Mouse (Mus musculus): ENCODE results near the gene C2cd2. TPM values are rescaled to one million over a fixed set of nuclear protein-coding genes. Genes with fewer than 3 reads are reported as not detected.

Gene C2cd2
- polyA plus RNA-seq, 1 experiment: 21.3 TPM

DNA sequence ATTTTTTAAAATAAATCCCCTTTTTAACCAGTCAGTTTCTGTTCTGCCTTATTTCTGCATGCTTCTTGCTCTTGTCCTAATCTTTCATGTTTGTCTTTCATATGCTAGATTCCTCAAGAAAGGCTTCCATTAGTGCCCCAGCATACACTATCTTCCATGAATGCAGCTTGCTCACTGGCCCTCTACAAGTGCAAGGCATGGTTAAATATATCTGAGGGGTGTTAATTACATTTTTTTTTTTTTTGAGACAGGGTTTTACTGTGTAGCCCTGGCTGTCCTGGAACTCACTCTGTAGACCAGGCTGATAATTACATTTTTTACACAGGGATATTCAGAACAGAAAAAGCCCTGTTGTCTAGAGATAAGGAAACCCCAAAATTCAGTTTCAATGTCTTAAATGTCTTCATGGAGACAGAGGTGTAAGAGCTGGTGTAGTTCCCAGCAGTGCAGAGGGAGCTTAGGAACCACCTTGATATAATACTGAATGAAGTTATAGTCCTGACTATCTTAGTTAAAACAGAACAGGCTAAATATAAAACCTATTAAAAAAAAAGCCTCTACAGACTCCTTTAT, 3.9 kb downstream of the C2cd2 start:
- DNase-seq (ENCODE audit: low read depth in 1 of 2, low spot score in 2 of 2): no peak
- TF ChIP-seq POLR2A (IDR thresholded peaks at IDR 0.05; ENCODE audit: low read depth, low read length): no peak
- TF ChIP-seq CTCF (IDR thresholded peaks at IDR 0.05; ENCODE audit: extremely low read depth, insufficient read depth, insufficient read length, insufficient replicate concordance): no peak
- Histone ChIP-seq H3K27ac (ENCODE audit: insufficient read depth, low read length) (no peak overlapping the region), H3K27me3 (ENCODE audit: control insufficient read depth, insufficient read depth, low read length) (no peaks in the 10 kb centered on the region), H3K36me3 (ENCODE audit: control insufficient read depth, insufficient read depth, low read length) (peaks cover 3% of the 10 kb centered on the region), H3K4me1 (ENCODE audit: control insufficient read depth, insufficient read depth, insufficient read length) (peaks cover 8% of the 10 kb centered on the region; the same call in 1 of the 2 replicates), H3K4me3 (ENCODE audit: extremely low read depth, insufficient read depth, insufficient read length) (no peak overlapping the region)

DNA sequence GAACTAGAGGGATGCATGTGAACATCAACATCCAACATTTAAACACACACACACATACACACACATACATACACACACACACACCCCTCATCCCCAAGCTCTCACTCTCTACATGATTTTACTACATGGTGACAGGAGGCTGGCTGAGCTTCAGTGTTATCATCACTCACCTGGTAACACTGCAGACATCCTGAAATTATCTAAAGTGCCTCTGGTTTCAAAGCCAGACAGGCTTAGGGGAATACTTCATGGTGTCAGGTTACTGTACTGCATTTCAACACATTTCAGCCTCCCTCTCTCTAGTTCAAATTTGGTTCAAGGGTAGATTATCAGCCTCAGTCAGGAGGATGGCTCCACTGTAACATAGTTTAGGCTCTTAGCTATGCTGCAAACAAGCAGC, 4.8 kb downstream of the C2cd2 start:
- TF ChIP-seq CTCF (IDR thresholded peaks at IDR 0.05; ENCODE audit: extremely low read depth, insufficient read depth, insufficient read length, insufficient replicate concordance) (no peak), POLR2A (IDR thresholded peaks at IDR 0.05; ENCODE audit: low read depth, low read length) (no peak)
- peaks cover 3% of the 10 kb centered on the region; the same call in 1 of the 2 replicates for H3K4me1 ChIP-seq (ENCODE audit: control insufficient read depth, insufficient read depth, insufficient read length)
- no peak for DNase-seq (ENCODE audit: low read depth in 1 of 2, low spot score in 2 of 2)
- H3K27me3 ChIP-seq (ENCODE audit: control insufficient read depth, insufficient read depth, low read length): no peaks in the 10 kb centered on the region
- no peak overlapping the region for H3K27ac ChIP-seq (ENCODE audit: insufficient read depth, low read length)
- H3K36me3 ChIP-seq (ENCODE audit: control insufficient read depth, insufficient read depth, low read length): peaks cover 4% of the 10 kb centered on the region
- H3K4me3 ChIP-seq (ENCODE audit: extremely low read depth, insufficient read depth, insufficient read length): no peak overlapping the region

DNA sequence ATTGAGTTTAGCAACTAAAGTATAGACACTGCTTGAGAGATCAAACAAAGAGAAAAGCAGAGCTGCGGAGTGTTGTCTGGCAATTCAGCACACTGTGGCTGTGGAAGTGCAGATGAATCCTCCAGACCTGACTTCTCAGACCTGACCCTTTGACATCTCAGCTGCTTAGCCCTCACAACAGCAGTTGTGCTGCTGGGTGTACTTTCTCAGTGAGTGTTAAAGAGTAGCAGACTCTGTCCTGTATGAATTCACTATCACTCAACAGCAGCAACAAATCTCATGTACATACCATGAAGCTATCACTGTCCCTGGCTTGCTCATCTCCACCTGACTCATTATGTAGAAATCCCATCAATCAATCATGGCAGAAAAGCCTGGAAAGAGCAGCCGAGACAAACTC, 6.4 kb downstream of the C2cd2 start:
- no peak for TF ChIP-seq POLR2A (IDR thresholded peaks at IDR 0.05; ENCODE audit: low read depth, low read length)
- no peak for TF ChIP-seq CTCF (IDR thresholded peaks at IDR 0.05; ENCODE audit: extremely low read depth, insufficient read depth, insufficient read length, insufficient replicate concordance)
- H3K36me3 ChIP-seq (ENCODE audit: control insufficient read depth, insufficient read depth, low read length): peaks cover 17% of the 10 kb centered on the region
- no peaks in the 10 kb centered on the region for H3K27me3 ChIP-seq (ENCODE audit: control insufficient read depth, insufficient read depth, low read length)
- H3K4me1 ChIP-seq (ENCODE audit: control insufficient read depth, insufficient read depth, insufficient read length): no peaks in the 10 kb centered on the region
- H3K4me3 ChIP-seq (ENCODE audit: extremely low read depth, insufficient read depth, insufficient read length): no peak overlapping the region
- DNase-seq (ENCODE audit: low read depth in 1 of 2, low spot score in 2 of 2): no peak
- no peak overlapping the region for H3K27ac ChIP-seq (ENCODE audit: insufficient read depth, low read length)
- WGBS: 93% methylated on average over 2 of the region's 2 CpGs

DNA sequence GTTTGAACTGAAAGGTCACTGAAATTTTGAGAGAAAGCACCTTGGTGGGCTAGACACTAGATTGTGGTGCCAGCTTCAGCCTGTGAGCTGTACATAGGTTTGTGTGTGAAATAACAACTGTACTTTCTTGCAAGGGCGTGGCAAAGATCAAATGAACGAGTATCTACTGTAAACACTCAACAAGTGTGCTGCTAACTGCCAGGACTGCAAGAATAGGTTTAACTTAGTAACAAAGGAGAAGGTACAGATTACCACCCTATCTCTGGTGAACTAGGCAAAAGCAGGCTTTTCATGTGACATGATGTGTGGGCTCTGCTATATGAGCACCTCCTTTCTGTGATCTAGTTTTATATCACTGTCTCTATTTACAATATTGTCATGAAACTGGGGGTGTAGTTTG, 9.1 kb downstream of the C2cd2 start:
- Histone ChIP-seq H3K36me3 (ENCODE audit: control insufficient read depth, insufficient read depth, low read length) (peaks cover 30% of the 10 kb centered on the region), H3K27me3 (ENCODE audit: control insufficient read depth, insufficient read depth, low read length) (no peaks in the 10 kb centered on the region)
- DNase-seq (ENCODE audit: low read depth in 1 of 2, low spot score in 2 of 2): no peak

DNA sequence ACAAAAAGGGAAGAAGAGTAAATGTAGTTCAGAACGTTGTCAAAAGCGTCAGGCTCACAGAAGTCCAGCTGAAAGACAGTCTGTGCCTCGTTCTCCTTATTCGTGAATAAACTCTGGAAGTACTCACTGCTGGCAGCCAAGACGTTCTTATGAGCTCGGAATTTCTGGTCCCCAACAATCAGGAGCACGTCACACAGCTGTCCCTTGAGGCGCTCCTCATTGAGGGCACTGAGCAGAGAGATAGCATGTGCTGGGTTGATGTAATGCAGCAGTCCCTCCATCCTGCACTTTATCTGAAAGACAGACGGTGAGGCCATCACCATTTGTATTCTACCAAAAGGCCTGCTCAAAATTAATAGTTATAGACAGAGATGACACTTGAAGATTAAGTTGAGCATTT, 9.6 kb downstream of the C2cd2 start:
- 90% methylated on average over 9 of the region's 9 CpGs for WGBS
- no peak for TF ChIP-seq CTCF (IDR thresholded peaks at IDR 0.05; ENCODE audit: extremely low read depth, insufficient read depth, insufficient read length, insufficient replicate concordance)
- no peak for TF ChIP-seq POLR2A (IDR thresholded peaks at IDR 0.05; ENCODE audit: low read depth, low read length)
- Histone ChIP-seq H3K27me3 (ENCODE audit: control insufficient read depth, insufficient read depth, low read length) (no peaks in the 10 kb centered on the region), H3K4me3 (ENCODE audit: extremely low read depth, insufficient read depth, insufficient read length) (no peak overlapping the region), H3K36me3 (ENCODE audit: control insufficient read depth, insufficient read depth, low read length) (peaks cover 30% of the 10 kb centered on the region), H3K27ac (ENCODE audit: insufficient read depth, low read length) (no peak overlapping the region), H3K4me1 (ENCODE audit: control insufficient read depth, insufficient read depth, insufficient read length) (no peaks in the 10 kb centered on the region)
- DNase-seq (ENCODE audit: low read depth in 1 of 2, low spot score in 2 of 2): no peak

More for the DNA sequence above, 9.1 kb downstream of the C2cd2 start:
- H3K27ac ChIP-seq (ENCODE audit: insufficient read depth, low read length): no peak overlapping the region
- WGBS: 80% methylated on average over 2 of the region's 2 CpGs
- TF ChIP-seq CTCF (IDR thresholded peaks at IDR 0.05; ENCODE audit: extremely low read depth, insufficient read depth, insufficient read length, insufficient replicate concordance): no peak
- no peak for TF ChIP-seq POLR2A (IDR thresholded peaks at IDR 0.05; ENCODE audit: low read depth, low read length)
- no peaks in the 10 kb centered on the region for H3K4me1 ChIP-seq (ENCODE audit: control insufficient read depth, insufficient read depth, insufficient read length)
- H3K4me3 ChIP-seq (ENCODE audit: extremely low read depth, insufficient read depth, insufficient read length): no peak overlapping the region

DNA sequence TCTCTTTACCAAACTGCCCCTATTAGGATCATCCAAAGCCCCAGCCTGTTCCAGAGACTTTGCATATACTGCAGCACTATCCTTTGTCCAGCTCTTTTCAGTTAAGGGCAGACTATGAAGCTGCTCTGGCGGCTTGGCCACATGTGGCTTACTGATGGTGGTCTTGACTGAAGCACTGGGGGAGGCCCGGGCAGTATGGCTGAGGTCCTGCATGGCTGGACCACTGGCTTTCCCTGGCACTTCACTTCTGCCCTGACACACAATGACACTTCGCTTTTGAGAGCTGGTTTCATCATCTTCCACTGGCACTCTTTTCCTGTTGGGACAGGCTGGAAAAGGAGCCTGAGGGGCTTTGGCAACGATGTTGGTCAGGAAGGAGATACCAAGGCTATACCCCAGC, 10.0 kb downstream of the C2cd2 start:
- TF ChIP-seq POLR2A (IDR thresholded peaks at IDR 0.05; ENCODE audit: low read depth, low read length) (no peak), CTCF (IDR thresholded peaks at IDR 0.05; ENCODE audit: extremely low read depth, insufficient read depth, insufficient read length, insufficient replicate concordance) (no peak)
- no peak overlapping the region for H3K27ac ChIP-seq (ENCODE audit: insufficient read depth, low read length)
- no peaks in the 10 kb centered on the region for H3K27me3 ChIP-seq (ENCODE audit: control insufficient read depth, insufficient read depth, low read length)
- peaks cover 30% of the 10 kb centered on the region for H3K36me3 ChIP-seq (ENCODE audit: control insufficient read depth, insufficient read depth, low read length)
- H3K4me1 ChIP-seq (ENCODE audit: control insufficient read depth, insufficient read depth, insufficient read length): no peaks in the 10 kb centered on the region
- no peak for DNase-seq (ENCODE audit: low read depth in 1 of 2, low spot score in 2 of 2)
- H3K4me3 ChIP-seq (ENCODE audit: extremely low read depth, insufficient read depth, insufficient read length): no peak overlapping the region
- 85% methylated on average over 4 of the region's 4 CpGs for WGBS

DNA sequence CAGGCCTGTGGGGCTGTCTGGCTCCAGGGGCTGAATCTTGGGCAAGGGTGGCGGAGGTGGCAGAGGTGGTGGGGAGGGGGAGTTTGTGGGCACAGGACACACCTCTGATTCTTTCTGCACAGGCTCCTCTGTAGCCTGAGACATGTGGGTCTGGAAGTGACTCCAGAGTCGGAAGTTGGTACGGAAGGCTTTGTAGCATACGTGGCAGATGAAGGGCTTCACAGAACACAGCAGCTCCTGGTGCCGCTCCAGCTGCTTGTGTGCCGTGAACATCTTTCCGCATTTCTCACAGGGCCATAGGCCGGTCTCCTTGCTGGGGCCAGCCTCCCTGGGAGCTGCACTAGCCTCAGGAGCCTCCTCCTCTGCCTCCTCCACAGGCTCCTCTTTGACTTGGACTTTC, 12.3 kb downstream of the C2cd2 start:
- DNase-seq (ENCODE audit: low read depth in 1 of 2, low spot score in 2 of 2): no peak
- TF ChIP-seq CTCF (IDR thresholded peaks at IDR 0.05; ENCODE audit: extremely low read depth, insufficient read depth, insufficient read length, insufficient replicate concordance): no peak
- TF ChIP-seq POLR2A (IDR thresholded peaks at IDR 0.05; ENCODE audit: low read depth, low read length): no peak
- peaks cover 27% of the 10 kb centered on the region for H3K36me3 ChIP-seq (ENCODE audit: control insufficient read depth, insufficient read depth, low read length)
- H3K27ac ChIP-seq (ENCODE audit: insufficient read depth, low read length): no peak overlapping the region
- no peak overlapping the region for H3K4me3 ChIP-seq (ENCODE audit: extremely low read depth, insufficient read depth, insufficient read length)
- H3K27me3 ChIP-seq (ENCODE audit: control insufficient read depth, insufficient read depth, low read length): no peaks in the 10 kb centered on the region
- H3K4me1 ChIP-seq (ENCODE audit: control insufficient read depth, insufficient read depth, insufficient read length): no peaks in the 10 kb centered on the region
- WGBS: 95% methylated on average over 8 of the region's 8 CpGs

Data from spleen, adult 2 months (tissue).